In genomic region chr17:25873405-25874147, GRCm38 (mm10) we compare ENCODE assay signal across 8 mouse cellular contexts. TPM values are rescaled to one million over a fixed set of nuclear protein-coding genes. Genes with fewer than 3 reads are reported as not detected.
A peak's percentile ranks its signal among the peaks of the same experiment; 100 is the strongest.
DNase-seq lines count a peak whose midpoint lies in the region; ATAC-seq and TF ChIP-seq lines count a peak whose summit lies in the region.

No protein-coding gene starts in this region.

- H3K4me2 ChIP-seq in CH12.LX (ENCODE audit: insufficient read depth, low read depth, poor library complexity, severe bottlenecking): peak overlapping the region; percentile 46
- H3K4me2 ChIP-seq in forebrain, postnatal 0 days (ENCODE audit: low read depth): peak overlapping the region; percentile 70
- H3K4me2 ChIP-seq in liver, embryonic 16.5 days (ENCODE audit: low read depth, low read length): peak overlapping the region; percentile 85; the same call in 1 of the 2 replicates

- ATAC-seq in forebrain, postnatal 0 days: no peak
- no peak for ATAC-seq in liver, embryonic 16.5 days (ENCODE audit: low read depth)

- peaks cover 6 to 22% of the 10 kb centered on the region in 2 experiments for H3K4me1 ChIP-seq in CH12.LX (ENCODE audit: control insufficient read depth in 1 of 2, insufficient read depth in 2 of 2)
- H3K4me1 ChIP-seq in forebrain, postnatal 0 days (ENCODE audit: insufficient read depth): peaks cover 16% of the 10 kb centered on the region; the same call in 1 of the 2 replicates
- H3K4me1 ChIP-seq in liver, embryonic 16.5 days (ENCODE audit: control insufficient read depth, low read depth, low read length): peaks cover 25% of the 10 kb centered on the region

- in situ Hi-C loops in CH12.LX (cut with MboI; ENCODE audit: low pct_ligation_motif_present, low pct_unique_long_range_greater_than_20kb, low sequenced_read_pairs): no loop called here

- no peak for TF ChIP-seq RAD21 in CH12.LX (IDR thresholded peaks at IDR 0.05; ENCODE audit: low read depth, low read length)

- no peak for TF ChIP-seq EP300 in CH12.LX (IDR thresholded peaks at IDR 0.05; ENCODE audit: low read length)

- peak overlapping the region; percentile 60; the same call in 1 of the 2 replicates for H3K27ac ChIP-seq in CH12.LX (ENCODE audit: insufficient read depth, low read depth)
- H3K27ac ChIP-seq in forebrain, postnatal 0 days (ENCODE audit: low read depth, low read length): peak overlapping the region; percentile 96; the same call in 1 of the 2 replicates
- H3K27ac ChIP-seq in liver, embryonic 16.5 days (ENCODE audit: low read length): no peak overlapping the region

- no peaks in the 10 kb centered on the region for H3K79me2 ChIP-seq in CH12.LX (replicated peaks; ENCODE audit: control insufficient read depth, extremely low read depth, insufficient read depth, poor library complexity, severe bottlenecking)

- H3K36me3 ChIP-seq in CH12.LX (replicated peaks in 1 of 2; ENCODE audit: control insufficient read depth in 1 of 2, insufficient read depth in 1 of 2, low read length in 1 of 2): peaks cover 11 to 20% of the 10 kb centered on the region in 2 experiments
- peaks cover 11% of the 10 kb centered on the region; the same call in 1 of the 2 replicates for H3K36me3 ChIP-seq in forebrain, postnatal 0 days (ENCODE audit: insufficient read depth)
- no peaks in the 10 kb centered on the region for H3K36me3 ChIP-seq in liver, embryonic 16.5 days (ENCODE audit: control insufficient read depth, insufficient read depth)

- intact Hi-C loops in heart, postnatal 25 days (cut with DNase I): no loop called here

- 81% methylated on average over 11 of the region's 11 CpGs for WGBS in forebrain, postnatal 0 days
- 67% methylated on average over 11 of the region's 11 CpGs for WGBS in liver, embryonic 16.5 days (ENCODE audit: insufficient replicate concordance)

- TF ChIP-seq CTCF in CH12.LX (conservative IDR thresholded peaks at IDR 0.05 in 1 of 2, IDR thresholded peaks at IDR 0.05 in 1 of 2; ENCODE audit: low read depth in 2 of 2, low read length in 2 of 2): no peak
- TF ChIP-seq CTCF in forebrain, postnatal 0 days (IDR thresholded peaks at IDR 0.05; ENCODE audit: low read depth): no peak

- no peak for TF ChIP-seq POLR2A in CH12.LX (IDR thresholded peaks at IDR 0.05; ENCODE audit: low read depth, low read length)

- peak overlapping the region; percentile 61 to 93 (median 63) for H3K4me3 ChIP-seq in CH12.LX (replicated peaks in 1 of 3; ENCODE audit: low read depth in 2 of 3, low read length in 2 of 3, poor library complexity in 1 of 3)
- H3K4me3 ChIP-seq in forebrain, postnatal 0 days (ENCODE audit: low read depth, low read length): peak overlapping the region; percentile 69
- H3K4me3 ChIP-seq in liver, embryonic 16.5 days (ENCODE audit: low read depth, low read length): no peak overlapping the region; the same call in 1 of the 2 replicates

- dilution Hi-C loops in CH12.LX (cut with MboI; ENCODE audit: extremely low pct_ligation_motif_present, extremely low pct_unique_long_range_greater_than_20kb, low sequenced_read_pairs): no loop called here

- H3K9me3 ChIP-seq in CH12.LX (replicated peaks; ENCODE audit: low read length): no peaks in the 10 kb centered on the region
- H3K9me3 ChIP-seq in forebrain, postnatal 0 days (ENCODE audit: low read length): no peaks in the 10 kb centered on the region
- H3K9me3 ChIP-seq in liver, embryonic 16.5 days (replicated peaks; ENCODE audit: control insufficient read depth, low read length): no peaks in the 10 kb centered on the region

- peak; percentile 92 for DNase-seq in heart, adult 11 months
- DNase-seq in heart, postnatal 25 days (ENCODE audit: low spot score): no peak
- DNase-seq in CH12.LX (ENCODE audit: extremely low read depth): no peak
- no peak for DNase-seq in forebrain, postnatal 0 days
- no peak for DNase-seq in right cerebral cortex, postnatal 36 days (ENCODE audit: low spot score in 2 of 2)
- no peak for DNase-seq in frontal cortex, postnatal 10 days (ENCODE audit: low spot score in 2 of 2)
- no peak for DNase-seq in adrenal gland, adult 8-10 months

- H3K27me3 ChIP-seq in CH12.LX (replicated peaks): peaks cover 29% of the 10 kb centered on the region
- no peaks in the 10 kb centered on the region for H3K27me3 ChIP-seq in forebrain, postnatal 0 days (ENCODE audit: insufficient read depth, low read length)
- H3K27me3 ChIP-seq in liver, embryonic 16.5 days (ENCODE audit: control insufficient read depth, insufficient read depth, low read depth, low read length): no peaks in the 10 kb centered on the region

- peak overlapping the region; percentile 44; the same call in 1 of the 2 replicates for H3K9ac ChIP-seq in CH12.LX (ENCODE audit: insufficient read depth, low read depth)
- H3K9ac ChIP-seq in forebrain, postnatal 0 days: peak overlapping the region; percentile 89; the same call in 1 of the 2 replicates
- no peak overlapping the region for H3K9ac ChIP-seq in liver, embryonic 16.5 days (ENCODE audit: low read depth, low read length)

TF ChIP-seq in CH12.LX, 34 proteins besides CTCF, POLR2A, EP300 and RAD21:
- TF ChIP-seq KAT2A (IDR thresholded peaks at IDR 0.05; ENCODE audit: insufficient replicate concordance, low read length): no peak
- TF ChIP-seq TBP (conservative IDR thresholded peaks at IDR 0.05; ENCODE audit: low read depth, low read length): peak; percentile 92
TF ChIP-seq in CH12.LX: peak in this region for 1.

RNA-seq across cellular contexts. Expression of gene Mettl26, which starts 1.3 kb away (rescaled TPM):
- total RNA-seq in heart, postnatal 25 days (2021): 10 to 100 TPM; 13.6 to 14.4 TPM
- 43.6 and 52.5 TPM in 2 replicates for total RNA-seq in CH12.LX (2012; rRNA removed)
- 31.9 and 33.0 TPM in 2 replicates for total RNA-seq in CH12.LX (2014; rRNA removed)
- 29.8 and 32.0 TPM in 2 replicates for polyA plus RNA-seq in CH12.LX (2012; ENCODE audit: insufficient read length, low read depth)
- total RNA-seq in forebrain, postnatal 0 days (2014; rRNA removed): 37.0 and 41.7 TPM in 2 replicates
- polyA plus RNA-seq in forebrain, postnatal 0 days (2015; fragmentation: Nextera tagmentation; extraction: Ambion mirVana): 43.1 and 62.2 TPM in 2 replicates
- polyA plus RNA-seq in liver, embryonic 16.5 days (2015; fragmentation: Nextera tagmentation; extraction: Ambion mirVana): 47.8 and 50.5 TPM in 2 replicates
- total RNA-seq in adrenal gland, adult 8-10 months (2022): 100 to 1,000 TPM; 113 to 215 (median 150) TPM

RNA-seq across cellular contexts. Expression of gene Mcrip2, which starts 5.0 kb away (rescaled TPM):
- 100 to 1,000 TPM; 261 to 270 TPM for total RNA-seq in heart, postnatal 25 days (2021)
- 16.1 and 16.5 TPM in 2 replicates for total RNA-seq in CH12.LX (2012; rRNA removed)
- total RNA-seq in CH12.LX (2014; rRNA removed): 0.82 and 1.4 TPM in 2 replicates
- 1.7 and 2.2 TPM in 2 replicates for polyA plus RNA-seq in CH12.LX (2012; ENCODE audit: insufficient read length, low read depth)
- 10.3 and 16.5 TPM in 2 replicates for total RNA-seq in forebrain, postnatal 0 days (2014; rRNA removed)
- 32.5 and 37.1 TPM in 2 replicates for polyA plus RNA-seq in forebrain, postnatal 0 days (2015; fragmentation: Nextera tagmentation; extraction: Ambion mirVana)
- 32.8 and 37.0 TPM in 2 replicates for polyA plus RNA-seq in liver, embryonic 16.5 days (2015; fragmentation: Nextera tagmentation; extraction: Ambion mirVana)
- total RNA-seq in adrenal gland, adult 8-10 months (2022): 100 to 1,000 TPM; 264 to 492 (median 338) TPM

RNA-seq across cellular contexts. Expression of gene Wfikkn1, which starts 7.1 kb away (rescaled TPM):
- total RNA-seq in heart, postnatal 25 days (2021): under 1 TPM; 0.45 to 0.75 TPM
- total RNA-seq in CH12.LX (2012; rRNA removed) (0.25 and 0.34 TPM in 2 replicates), CH12.LX (2014; rRNA removed) (0.11 TPM in 1 of 2 replicates, not detected in the other)
- polyA plus RNA-seq in CH12.LX (2012; ENCODE audit: insufficient read length, low read depth): 0.48 and 0.69 TPM in 2 replicates
- total RNA-seq in forebrain, postnatal 0 days (2014; rRNA removed): 0.23 and 1.5 TPM in 2 replicates
- polyA plus RNA-seq in forebrain, postnatal 0 days (2015; fragmentation: Nextera tagmentation; extraction: Ambion mirVana): 0.28 and 0.29 TPM in 2 replicates
- polyA plus RNA-seq in liver, embryonic 16.5 days (2015; fragmentation: Nextera tagmentation; extraction: Ambion mirVana): 0.30 and 0.42 TPM in 2 replicates
- 1 to 10 TPM; 1.6 to 2.9 (median 2.0) TPM for total RNA-seq in adrenal gland, adult 8-10 months (2022)

RNA-seq across cellular contexts. Expression of gene Wdr90, which starts 12.3 kb away (rescaled TPM):
- 1 to 10 TPM; 2.8 to 2.9 TPM for total RNA-seq in heart, postnatal 25 days (2021)
- 31.9 and 38.0 TPM in 2 replicates for total RNA-seq in CH12.LX (2012; rRNA removed)
- 16.0 and 17.5 TPM in 2 replicates for total RNA-seq in CH12.LX (2014; rRNA removed)
- 19.9 and 23.8 TPM in 2 replicates for polyA plus RNA-seq in CH12.LX (2012; ENCODE audit: insufficient read length, low read depth)
- 29.8 and 40.2 TPM in 2 replicates for total RNA-seq in forebrain, postnatal 0 days (2014; rRNA removed)
- 8.0 and 13.2 TPM in 2 replicates for polyA plus RNA-seq in forebrain, postnatal 0 days (2015; fragmentation: Nextera tagmentation; extraction: Ambion mirVana)
- 7.2 and 7.8 TPM in 2 replicates for polyA plus RNA-seq in liver, embryonic 16.5 days (2015; fragmentation: Nextera tagmentation; extraction: Ambion mirVana)
- 10 to 100 TPM; 14.7 to 41.8 (median 22.9) TPM for total RNA-seq in adrenal gland, adult 8-10 months (2022)

RNA-seq across cellular contexts. Expression of gene Rhot2, which starts 28.9 kb away (rescaled TPM):
- total RNA-seq in heart, postnatal 25 days (2021): 100 to 1,000 TPM; 120 to 125 TPM
- total RNA-seq in CH12.LX (2012; rRNA removed): 16.2 and 26.1 TPM in 2 replicates
- total RNA-seq in CH12.LX (2014; rRNA removed): 17.3 and 19.5 TPM in 2 replicates
- 33.8 and 51.5 TPM in 2 replicates for polyA plus RNA-seq in CH12.LX (2012; ENCODE audit: insufficient read length, low read depth)
- 35.4 and 53.1 TPM in 2 replicates for total RNA-seq in forebrain, postnatal 0 days (2014; rRNA removed)
- polyA plus RNA-seq in forebrain, postnatal 0 days (2015; fragmentation: Nextera tagmentation; extraction: Ambion mirVana): 8.1 and 11.3 TPM in 2 replicates
- 11.4 and 12.3 TPM in 2 replicates for polyA plus RNA-seq in liver, embryonic 16.5 days (2015; fragmentation: Nextera tagmentation; extraction: Ambion mirVana)
- 100 to 1,000 TPM in 3 of 4 experiments, 10 to 100 TPM in 1; 89.3 to 155 (median 139) TPM for total RNA-seq in adrenal gland, adult 8-10 months (2022)

Comparison
In these comparisons a context has a peak if more than half of its experiments do, and no peak if none do; other contexts are left out.
1. RNA of gene Mcrip2, which starts 5.0 kb away (total RNA-seq): 264 to 492 TPM in adrenal gland, adult 8-10 months and 261 to 270 TPM in heart, postnatal 25 days; 0.82 to 16.5 TPM in CH12.LX and 10.3 to 16.5 TPM in forebrain, postnatal 0 days; every median in the first group is over 10 times any median in the second.
2. Peak in every context shown above with its lines, with median percentiles within 50 percentile points of each other: H3K4me2 ChIP-seq.